Mouse (Mus musculus) embryonic fibroblast, embryonic 13.5 days (primary cell): ENCODE results near the gene Slbp.

ENCODE experiments used
- CTCF ChIP-seq: IDR thresholded peaks from 2 replicates; pipeline ENCODE4 v1.5.1; 2011; ENCODE audit warnings: mild to moderate bottlenecking, control low read depth, low read length, moderate library complexity, borderline replicate concordance; ENCODE audit not compliant: insufficient read depth
- POLR2A ChIP-seq: IDR thresholded peaks from 2 replicates; pipeline ENCODE4 v1.6.1; 2011; ENCODE audit warnings: low read depth, mild to moderate bottlenecking, control low read depth, low read length, moderate library complexity

GRCm38 (mm10) chr5:33688278-33689220, 36.2 kb upstream of the Slbp start:
- no peak for TF ChIP-seq CTCF
- TF ChIP-seq POLR2A: no peak
